Mouse (Mus musculus) kidney, postnatal 0 days (tissue): ENCODE data around the gene Bpifb2. TPM values are rescaled to one million over a fixed set of nuclear protein-coding genes. Genes with fewer than 3 reads are reported as not detected.
"Not testable (repeated sequence)": the region's sequence is repeated elsewhere in the genome, so short reads cannot be mapped to it uniquely, and the experiment has no call there.

ENCODE experiments used
- ATAC-seq: fragments of 200-750 bp; cut with Nextera tagmentation; replicated peaks from 2 replicates; pipeline ENCODE4 v1.8.0; 2017; ENCODE audit warnings: low read depth, moderate number of reproducible peaks, moderate TSS enrichment, moderate library complexity; ENCODE audit not compliant: low FRiP score
- DNase-seq: peaks from one replicate; pipeline ENCODE4 v3.0.0-alpha.2; 2016; ENCODE audit warnings: low spot score
- H3K27ac ChIP-seq: fragments of 300-500 bp; sonication (generic); 2 replicates; pipeline ENCODE4 v1.5.1; 2014; ENCODE audit warnings: mild to moderate bottlenecking
- H3K27me3 ChIP-seq: fragments of 300-500 bp; sonication (generic); 2 replicates; pipeline ENCODE4 v1.6.1; 2014; ENCODE audit warnings: low read length, mixed read lengths; ENCODE audit not compliant: insufficient read depth
- H3K36me3 ChIP-seq: fragments of 300-500 bp; sonication (generic); 2 replicates; pipeline ENCODE4 v1.6.1; 2014; ENCODE audit warnings: low read length, mixed read lengths; ENCODE audit not compliant: insufficient read depth
- H3K4me1 ChIP-seq: fragments of 300-500 bp; sonication (generic); replicated peaks from 2 replicates; pipeline ENCODE4 v1.6.1; 2014; ENCODE audit warnings: antibody characterized with exemption, low read length, mixed read lengths; ENCODE audit not compliant: insufficient read depth
- H3K4me2 ChIP-seq: fragments of 300-500 bp; sonication (generic); 2 replicates; pipeline ENCODE4 v1.6.1; 2014; ENCODE audit warnings: mild to moderate bottlenecking, low read length, moderate library complexity, mixed read lengths
- H3K4me3 ChIP-seq: fragments of 300-500 bp; sonication (generic); replicated peaks from 2 replicates; pipeline ENCODE4 v1.5.1; 2014; ENCODE audit warnings: low read depth, low read length
- H3K9ac ChIP-seq: fragments of 300-500 bp; sonication (generic); 2 replicates; pipeline ENCODE4 v1.6.1; 2014; ENCODE audit warnings: low read depth, low read length
- H3K9me3 ChIP-seq: fragments of 300-500 bp; sonication (generic); replicated peaks from 2 replicates; pipeline ENCODE4 v1.6.1; 2016; ENCODE audit warnings: low read length, inconsistent platforms, mixed read lengths
- CTCF ChIP-seq: IDR thresholded peaks from 2 replicates; pipeline ENCODE4 v1.5.1; 2016; ENCODE audit warnings: antibody characterized with exemption, low read depth, mild to moderate bottlenecking, moderate library complexity
- WGBS: fragments of 180-500 bp; shearing (Covaris S2); extraction: QIAGEN DNeasy Blood & Tissue Kit; methylation state at CpG from one replicate; pipeline ENCODE4 v1.1.7; 2014; 5-methylcytosine and 5-hydroxymethylcytosine counted together
- polyA plus RNA-seq: library from polyadenylated mRNA; unstranded; fragments of >200 nt; fragmentation: Nextera tagmentation; extraction: Ambion mirVana; gene quantifications from 2 replicates; pipeline ENCODE4 v1.2.1, GENCODE M21; 2015

The Bpifb2 gene
- polyA plus RNA-seq = not detected in 2 replicates

DNA sequence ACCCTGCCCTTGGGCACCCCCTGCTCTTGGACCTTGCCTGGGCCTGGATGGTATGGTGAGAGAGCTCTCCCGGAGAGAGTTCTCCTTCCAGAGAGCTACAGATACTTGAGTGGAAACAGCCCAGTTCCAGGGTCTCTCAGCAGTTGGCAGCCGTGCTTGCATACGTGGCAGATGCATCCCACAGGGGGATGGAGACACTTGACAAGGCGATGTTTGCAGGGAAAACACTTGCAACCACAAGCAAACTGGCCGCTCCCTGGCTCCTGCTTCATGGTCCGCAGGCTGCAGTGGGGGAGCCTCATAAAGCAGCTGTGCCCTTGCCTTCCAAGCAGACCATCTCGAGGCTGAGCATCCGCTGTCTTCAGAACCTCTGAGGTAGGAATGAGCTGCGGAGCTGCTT is at the start of gene Bpifb2:
TSS of gene Bpifb2 (plus strand) at position 301 of the 400 bp plus-strand sequence.
- no peaks in the 10 kb centered on the region for H3K4me1 ChIP-seq
- no peak within 1 kb of the TSS for H3K9ac ChIP-seq
- H3K4me3 ChIP-seq = no peak within 1 kb of the TSS
- TF ChIP-seq CTCF = no peak
- no peaks in the 10 kb centered on the region for H3K27me3 ChIP-seq
- WGBS = 66% methylated on average over 9 of the region's 9 CpGs
- no peak for DNase-seq
- ATAC-seq = no peak
- no peaks in the 10 kb centered on the region for H3K36me3 ChIP-seq
- no peak within 1 kb of the TSS for H3K27ac ChIP-seq
- no peak within 1 kb of the TSS for H3K4me2 ChIP-seq
- H3K9me3 ChIP-seq = no peaks in the 10 kb centered on the region

DNA sequence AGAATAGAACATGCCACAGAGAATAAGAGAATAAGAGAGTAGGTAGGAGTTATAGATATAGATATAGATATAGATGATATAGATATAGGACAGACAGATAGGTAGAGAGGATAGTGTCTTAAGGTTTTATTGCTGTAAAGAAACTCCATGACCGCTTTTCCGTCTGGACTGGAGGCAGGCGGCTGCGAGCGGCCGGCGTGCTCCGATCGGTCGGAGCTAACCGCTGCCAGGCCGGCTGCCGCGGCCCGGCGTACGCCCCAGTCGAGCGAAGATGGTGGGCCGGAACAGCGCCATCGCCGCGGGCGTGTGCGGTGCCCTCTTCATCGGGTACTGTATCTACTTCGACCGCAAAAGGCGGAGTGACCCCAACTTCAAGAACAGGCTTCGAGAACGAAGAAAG is 48.9 kb upstream of the Bpifb2 start:
- H3K4me2 ChIP-seq, H3K9me3 ChIP-seq, H3K36me3 ChIP-seq, H3K9ac ChIP-seq, H3K27ac ChIP-seq, DNase-seq, ATAC-seq, H3K27me3 ChIP-seq, H3K4me1 ChIP-seq, H3K4me3 ChIP-seq: not testable (repeated sequence)
- WGBS = 69% methylated on average over 32 of the region's 32 CpGs

DNA sequence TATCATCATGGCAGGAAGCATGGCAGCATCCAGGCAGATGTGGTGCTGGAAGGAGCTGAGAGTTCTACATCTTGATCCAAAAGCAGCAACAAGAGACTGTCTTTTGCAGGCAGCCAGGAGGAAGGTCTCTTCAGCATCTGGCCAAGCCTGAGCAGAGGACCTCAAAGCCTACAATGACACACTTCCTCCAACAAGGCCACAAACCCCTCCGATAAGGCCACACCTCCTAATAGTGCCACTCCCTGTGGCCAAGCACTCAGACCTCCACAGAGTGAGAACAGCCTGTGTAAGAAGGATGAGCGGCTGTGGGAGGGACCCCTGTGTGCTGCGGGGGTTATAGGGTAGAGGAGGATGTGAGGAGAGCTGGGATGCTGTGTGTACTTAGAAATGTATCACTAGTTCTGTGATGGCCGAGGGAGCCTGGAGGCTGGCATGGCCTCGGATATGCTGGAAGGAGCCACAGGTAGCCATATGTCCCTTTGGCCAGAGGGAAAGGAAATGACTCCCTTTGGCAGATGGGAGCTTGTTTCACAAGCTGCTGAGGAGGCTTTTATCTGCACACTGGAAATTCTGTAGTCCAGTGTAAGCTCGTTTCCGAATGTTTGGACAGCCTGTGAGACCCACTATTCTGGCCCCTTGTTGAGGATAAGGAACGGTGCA is 47.5 kb upstream of the Bpifb2 start:
- 73% methylated on average over 8 of the region's 8 CpGs for WGBS
- Histone ChIP-seq H3K9ac (no peak overlapping the region), H3K4me3 (no peak overlapping the region), H3K36me3 (no peaks in the 10 kb centered on the region), H3K27me3 (no peaks in the 10 kb centered on the region), H3K9me3 (no peaks in the 10 kb centered on the region), H3K4me2 (no peak overlapping the region), H3K27ac (no peak overlapping the region), H3K4me1 (no peaks in the 10 kb centered on the region)
- ATAC-seq (no peak), DNase-seq (no peak)
- TF ChIP-seq CTCF = no peak

DNA sequence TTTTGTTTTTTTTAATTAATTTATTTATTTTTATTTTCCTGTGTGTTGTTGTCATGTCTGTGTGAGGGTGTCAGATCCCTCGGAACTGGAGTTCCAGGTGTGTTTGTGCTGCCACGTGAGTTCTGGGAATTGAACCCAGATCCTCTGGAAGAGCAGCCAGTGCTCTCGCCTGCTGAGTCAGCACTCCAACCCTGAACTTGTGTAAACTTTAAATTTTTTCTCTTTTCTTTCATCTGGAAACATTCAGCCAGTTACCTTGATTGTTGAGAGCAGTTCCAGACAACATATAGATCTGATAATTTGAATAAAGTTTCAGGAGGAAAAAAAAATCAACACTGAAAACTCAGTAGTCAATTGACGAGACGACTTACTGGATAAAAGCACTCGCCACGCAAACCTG is 46.1 kb upstream of the Bpifb2 start:
- Histone ChIP-seq H3K9ac (no peak overlapping the region), H3K27me3 (no peaks in the 10 kb centered on the region), H3K9me3 (no peaks in the 10 kb centered on the region), H3K4me1 (no peaks in the 10 kb centered on the region), H3K4me3 (no peak overlapping the region), H3K36me3 (no peaks in the 10 kb centered on the region), H3K4me2 (no peak overlapping the region), H3K27ac (no peak overlapping the region)
- ATAC-seq (no peak), DNase-seq (no peak)
- TF ChIP-seq CTCF = no peak
- 77% methylated on average over 7 of the region's 7 CpGs for WGBS

DNA sequence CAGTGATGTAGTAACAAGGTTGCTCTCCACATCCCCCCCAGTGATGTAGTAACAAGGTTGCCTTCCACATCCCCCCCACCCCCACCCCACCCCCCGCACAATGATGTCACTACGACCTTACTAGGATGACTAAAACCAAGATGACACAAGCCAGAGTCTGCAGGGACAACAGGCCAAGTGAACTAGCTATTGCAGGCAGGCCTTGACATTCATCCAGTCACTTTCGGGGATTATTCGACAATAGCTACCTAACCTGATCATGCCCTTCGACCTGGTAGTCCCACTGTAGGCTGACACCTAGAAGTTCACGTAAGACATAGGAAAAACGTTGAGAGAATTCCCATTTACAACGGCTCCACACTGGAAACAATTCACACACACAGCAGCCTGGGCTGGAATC is 41.6 kb upstream of the Bpifb2 start:
- Histone ChIP-seq H3K4me2 (no peak overlapping the region), H3K27me3 (no peaks in the 10 kb centered on the region), H3K27ac (no peak overlapping the region), H3K36me3 (no peaks in the 10 kb centered on the region), H3K9ac (no peak overlapping the region), H3K4me1 (no peaks in the 10 kb centered on the region), H3K4me3 (no peak overlapping the region), H3K9me3 (no peaks in the 10 kb centered on the region)
- no peak for DNase-seq
- ATAC-seq = no peak
- TF ChIP-seq CTCF = no peak
- WGBS = 85% methylated on average over 8 of the region's 8 CpGs

DNA sequence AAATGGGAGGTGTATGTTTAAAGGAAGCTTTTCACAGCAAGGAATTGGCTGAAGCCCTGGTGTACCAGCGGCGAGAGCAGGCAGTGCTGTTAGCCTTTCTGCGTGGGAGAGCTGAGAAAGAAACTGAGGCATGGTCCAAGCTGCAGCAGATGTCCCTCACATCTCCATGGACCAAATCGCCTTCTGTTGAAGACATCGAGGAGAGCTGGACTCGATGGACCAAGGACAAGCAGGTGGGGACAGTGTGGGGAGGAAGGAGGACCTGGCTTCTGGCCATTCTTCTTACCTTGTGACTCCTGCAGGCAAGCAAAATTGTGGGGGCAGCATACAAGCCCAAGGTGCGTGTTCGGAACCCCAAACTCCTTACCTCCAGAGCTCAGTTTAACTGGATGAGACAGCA is 32.0 kb upstream of the Bpifb2 start:
- Histone ChIP-seq H3K4me3 (no peak overlapping the region), H3K36me3 (no peaks in the 10 kb centered on the region), H3K27ac (no peak overlapping the region), H3K27me3 (no peaks in the 10 kb centered on the region), H3K4me2 (no peak overlapping the region), H3K9ac (no peak overlapping the region), H3K4me1 (no peaks in the 10 kb centered on the region), H3K9me3 (no peaks in the 10 kb centered on the region)
- DNase-seq = no peak
- WGBS = 77% methylated on average over 8 of the region's 8 CpGs
- TF ChIP-seq CTCF = no peak
- ATAC-seq = no peak

DNA sequence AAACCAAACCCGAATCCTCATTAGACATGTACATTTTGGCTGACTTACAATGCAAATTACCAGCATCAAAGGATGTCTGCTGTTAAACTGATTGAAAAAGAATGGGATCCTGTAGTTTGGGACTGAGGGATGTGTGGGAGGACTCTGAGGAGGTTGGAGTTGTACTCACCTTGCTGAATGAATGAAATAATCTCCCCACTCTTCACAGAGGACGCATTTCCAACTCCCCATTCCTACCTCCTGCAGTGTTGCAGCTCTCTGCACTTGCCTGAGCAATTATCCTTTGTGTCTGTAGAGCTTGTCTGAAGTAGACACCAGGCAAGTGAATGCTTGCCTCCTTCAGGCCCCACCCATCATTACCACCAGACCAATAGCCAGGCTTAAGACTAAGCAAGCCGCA is 26.5 kb upstream of the Bpifb2 start:
- Histone ChIP-seq H3K27me3 (no peaks in the 10 kb centered on the region), H3K9ac (no peak overlapping the region), H3K4me3 (no peak overlapping the region), H3K36me3 (no peaks in the 10 kb centered on the region), H3K4me2 (no peak overlapping the region), H3K4me1 (no peaks in the 10 kb centered on the region), H3K27ac (no peak overlapping the region), H3K9me3 (no peaks in the 10 kb centered on the region)
- WGBS = 60% methylated on average over 3 of the region's 3 CpGs
- no peak for ATAC-seq
- TF ChIP-seq CTCF = no peak
- DNase-seq = no peak
